Mouse (Mus musculus) small intestine, adult 10 weeks (tissue): ENCODE data around the gene Tnfaip1. TPM values are rescaled to one million over a fixed set of nuclear protein-coding genes. Genes with fewer than 3 reads are reported as not detected.

Experiments
- polyA plus RNA-seq: library from polyadenylated mRNA; stranded (reverse); fragments of 350-450 nt; fragmentation: Illumina TruSeq; extraction: RNeasy Lipid Tissue Mini Kit (QIAGEN cat#74804); gene quantifications from one replicate; pipeline ENCODE4 v1.2.3, GENCODE M21; 2014; ENCODE audit warnings: low replicate concordance

Gene Tnfaip1
- polyA plus RNA-seq, result 53.0 TPM

GRCm38 (mm10) chr11:78536080-78536689 lies at the start of gene Tnfaip1, which contains the start of gene Ift20:
Gene Tnfaip1, minus strand, starts transcription at chr11:78536332.
Gene Ift20, plus strand, starts transcription at chr11:78536361.

GRCm38 (mm10) chr11:78550168-78551058 lies 14.3 kb upstream of the Tnfaip1 start, which contains the start of gene Tmem97:
Gene Tmem97, minus strand, starts transcription at chr11:78550777.

GRCm38 (mm10) chr11:78512025-78512957 lies 23.8 kb downstream of the Tnfaip1 start, which contains the start of the genes Tmem199 and Poldip2:
Gene Tmem199, minus strand, starts transcription at chr11:78512172.
Gene Poldip2, plus strand, starts transcription at chr11:78512193.

GRCm38 (mm10) chr11:78502909-78503650 lies 33.1 kb downstream of the Tnfaip1 start, which contains the start of gene Sebox:
Gene Sebox, plus strand, starts transcription at chr11:78503447.

GRCm38 (mm10) chr11:78499004-78499403 lies 37.1 kb downstream of the Tnfaip1 start, which contains the start of gene Vtn:
Gene Vtn, plus strand, starts transcription at chr11:78499091.

GRCm38 (mm10) chr11:78497544-78498522 lies 38.3 kb downstream of the Tnfaip1 start, which contains the start of gene Sarm1:
Gene Sarm1, minus strand, starts transcription at chr11:78497754.

Other genes starting within 250 kb of the Tnfaip1 start
- gene BC030499, start 245.5 kb downstream of the Tnfaip1 start, polyA plus RNA-seq, result 1.5 TPM
- gene Spag5, start 234.8 kb downstream of the Tnfaip1 start, polyA plus RNA-seq, result 8.9 TPM
- 3.8 TPM for gene Aldoc, start 213.4 kb downstream of the Tnfaip1 start, polyA plus RNA-seq
- 1.9 TPM for gene Pigs, start 207.9 kb downstream of the Tnfaip1 start, polyA plus RNA-seq
- gene Unc119, start 192.8 kb downstream of the Tnfaip1 start, polyA plus RNA-seq, result not detected
- not detected for gene Foxn1, start 149.8 kb downstream of the Tnfaip1 start, polyA plus RNA-seq
- gene Slc13a2, start 114.1 kb downstream of the Tnfaip1 start, polyA plus RNA-seq, result 6.7 TPM
- 8.8 TPM for gene Slc46a1, start 70.6 kb downstream of the Tnfaip1 start, polyA plus RNA-seq
- not detected for gene Sarm1, start 38.6 kb downstream of the Tnfaip1 start, polyA plus RNA-seq
- not detected for gene Vtn, start 37.2 kb downstream of the Tnfaip1 start, polyA plus RNA-seq
- not detected for gene Sebox, start 32.9 kb downstream of the Tnfaip1 start, polyA plus RNA-seq
- gene Tmem199, start 24.2 kb downstream of the Tnfaip1 start, polyA plus RNA-seq, result 15.1 TPM
- 6.3 TPM for gene Poldip2, start 24.1 kb downstream of the Tnfaip1 start, polyA plus RNA-seq
- gene Ift20, start within 50 bp of the Tnfaip1 start, polyA plus RNA-seq, result 97.4 TPM
- 24.5 TPM for gene Tmem97, start 14.4 kb upstream of the Tnfaip1 start, polyA plus RNA-seq
- gene Nlk, start 161.0 kb upstream of the Tnfaip1 start, polyA plus RNA-seq, result 34.8 TPM
- 2.2 TPM for gene Ccnq, start 215.4 kb upstream of the Tnfaip1 start, polyA plus RNA-seq